Mouse (Mus musculus) frontal cortex, adult 2 months (tissue): Measurements from ENCODE around the gene Vegfb. TPM values are rescaled to one million over a fixed set of nuclear protein-coding genes. Genes with fewer than 3 reads are reported as not detected.
A peak's percentile ranks its signal among the peaks of the same experiment; 100 is the strongest.
"Not testable (repeated sequence)": the region's sequence is repeated elsewhere in the genome, so short reads cannot be mapped to it uniquely, and the experiment has no call there.

Experiments
- DNase-seq, 2 experiments: peaks; one replicate each; pipeline ENCODE4 v3.0.0; 2022; ENCODE audit warnings: low spot score in 1 of 2; ENCODE audit errors: extremely low spot score in 1 of 2
- polyA plus RNA-seq: library from polyadenylated mRNA; depleted of rRNA; stranded (reverse); fragments of >200 nt; gene quantifications from 2 replicates; pipeline ENCODE4 v1.2.3, GENCODE M21; 2012

Vegfb gene
- polyA plus RNA-seq, 1 experiment, result 102 TPM

GRCm38 (mm10) chr19:6992011-6992858 lies 4.8 kb upstream of the Vegfb start, which contains the start of gene Dnajc4:
Gene Dnajc4 (minus strand): TSS chr19:6992572.
- peak; percentile 95 to 96 for DNase-seq

DNA sequence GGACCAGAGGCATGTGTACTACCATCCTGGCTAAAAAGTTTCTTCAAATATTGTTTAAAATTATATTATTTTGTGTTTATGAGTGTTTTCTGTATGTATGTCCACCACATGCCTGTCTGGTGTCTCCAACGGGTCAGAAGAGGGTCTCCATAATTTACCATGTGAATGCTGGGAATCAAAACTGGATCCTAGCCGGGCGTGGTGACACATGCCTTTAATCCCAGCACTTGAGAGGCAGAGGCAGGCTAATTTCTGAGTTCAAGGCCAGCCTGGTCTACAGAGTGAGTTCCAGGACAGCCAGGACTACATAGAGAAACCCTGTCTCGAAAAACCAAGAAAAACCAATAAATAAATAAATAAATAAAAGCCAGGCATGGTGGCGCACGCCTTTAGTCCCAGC lies 3.7 kb upstream of the Vegfb start:
- not testable (repeated sequence) for DNase-seq

DNA sequence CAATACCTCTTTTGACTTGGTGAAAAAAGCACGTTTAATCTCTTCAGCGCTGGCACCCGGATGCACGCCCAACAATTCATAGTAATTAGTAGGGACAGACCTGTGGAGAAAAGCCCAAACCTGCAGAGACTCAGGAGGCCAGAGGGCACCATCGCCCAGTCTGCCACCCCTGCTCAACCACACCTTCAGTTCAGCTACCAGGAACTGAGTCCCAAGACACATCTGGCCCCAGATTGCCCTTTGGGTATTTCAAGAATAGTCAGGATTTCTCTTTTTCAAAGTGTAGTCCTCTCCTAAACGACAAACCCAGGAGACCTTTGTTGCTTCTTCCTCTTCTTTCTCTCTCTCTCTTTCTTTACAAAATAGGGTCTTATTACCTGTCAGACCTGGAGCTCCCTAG lies 3.3 kb upstream of the Vegfb start:
- no peak for DNase-seq

GRCm38 (mm10) chr19:6989251-6989650 lies 1.8 kb upstream of the Vegfb start:
- no peak for DNase-seq

DNA sequence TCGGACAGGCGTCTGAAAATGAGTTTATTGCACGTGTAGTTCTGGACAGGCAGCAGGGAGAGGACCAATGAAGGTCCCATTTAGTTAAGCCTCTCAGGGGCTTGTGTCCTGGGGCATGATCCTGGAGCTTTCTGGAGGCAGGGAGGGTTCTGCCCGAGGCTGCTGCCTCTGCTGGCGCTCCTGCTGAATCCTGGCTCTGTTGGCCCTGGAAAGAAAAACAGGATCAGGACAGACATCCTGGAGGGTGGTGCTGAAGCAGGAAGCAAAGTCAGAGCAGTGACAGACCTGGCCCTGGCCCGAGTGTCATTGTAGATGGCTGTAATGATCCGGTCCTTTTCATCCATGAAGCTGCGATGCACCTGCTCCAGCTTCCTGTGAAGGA lies 444 bp upstream of the Vegfb start:
- no peak for DNase-seq

GRCm38 (mm10) chr19:6985951-6986708 lies 1.3 kb downstream of the Vegfb start:
- no peak for DNase-seq

- DNase-seq, result no peak
Observed at GRCm38 (mm10) chr19:6985300-6985699, 2.2 kb downstream of the Vegfb start.

DNA sequence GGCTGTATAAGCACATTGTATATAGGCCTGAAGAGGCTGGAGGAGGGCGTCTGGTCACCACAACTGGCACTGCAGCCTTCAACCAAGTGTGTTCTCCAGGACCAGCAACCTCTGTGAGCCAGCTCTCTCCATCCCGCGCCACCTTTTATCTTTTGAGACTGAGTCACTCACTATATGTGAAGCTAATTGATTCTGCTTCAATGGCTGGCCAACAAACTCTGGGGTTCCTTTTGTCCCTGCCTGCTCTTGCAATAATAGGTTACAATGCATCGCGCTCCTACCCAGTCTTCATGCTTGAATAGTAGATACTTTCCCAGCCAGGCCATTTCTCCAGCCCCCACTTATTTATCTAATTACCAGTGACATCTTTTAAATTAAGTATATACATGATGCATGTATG lies 3.8 kb downstream of the Vegfb start:
- no peak for DNase-seq

- DNase-seq, result no peak
Observed at GRCm38 (mm10) chr19:6981465-6981864, 6.0 kb downstream of the Vegfb start.

DNA sequence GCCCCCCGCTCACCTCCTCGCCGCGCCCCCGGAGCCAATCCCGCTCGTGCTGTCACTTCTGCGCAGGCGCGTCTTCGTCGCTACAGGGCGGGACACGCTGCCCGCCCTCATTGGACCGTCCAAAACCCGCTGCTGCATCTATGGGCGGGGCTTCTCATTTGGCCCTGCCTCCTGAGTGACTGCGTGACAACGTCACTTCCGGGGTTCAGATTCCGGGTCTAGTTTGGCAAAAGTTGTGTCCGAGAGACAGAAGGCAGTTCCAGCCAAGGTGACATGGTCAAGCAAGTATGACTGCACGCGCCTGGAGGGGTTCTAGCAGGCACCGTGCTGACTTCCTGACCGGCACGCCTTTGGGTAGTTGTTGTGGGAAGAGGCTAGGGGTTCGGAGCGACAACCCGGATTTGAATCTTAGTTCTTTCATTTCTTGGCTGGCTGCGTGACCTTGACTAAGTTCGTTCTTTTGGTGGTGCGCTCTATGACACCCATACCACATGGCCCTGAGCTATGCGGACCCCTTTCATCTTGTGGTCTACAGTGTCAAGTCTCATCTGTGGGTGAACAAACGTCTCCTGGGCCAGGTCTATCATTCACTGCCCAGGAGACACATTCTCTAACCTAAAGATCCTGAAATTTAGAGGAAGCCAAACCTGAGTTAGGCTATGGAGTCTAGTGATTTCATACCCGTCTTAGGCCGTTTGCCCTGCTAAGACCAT lies 6.9 kb downstream of the Vegfb start, which contains the start of gene Fkbp2:
Fkbp2 (minus strand) TSS at position 121 of the 713 bp plus-strand sequence.
- peak; percentile 97 to 99 for DNase-seq

- peak; percentile 99 for DNase-seq
Observed at GRCm38 (mm10) chr19:6979486-6980380, 7.7 kb downstream of the Vegfb start.

DNA sequence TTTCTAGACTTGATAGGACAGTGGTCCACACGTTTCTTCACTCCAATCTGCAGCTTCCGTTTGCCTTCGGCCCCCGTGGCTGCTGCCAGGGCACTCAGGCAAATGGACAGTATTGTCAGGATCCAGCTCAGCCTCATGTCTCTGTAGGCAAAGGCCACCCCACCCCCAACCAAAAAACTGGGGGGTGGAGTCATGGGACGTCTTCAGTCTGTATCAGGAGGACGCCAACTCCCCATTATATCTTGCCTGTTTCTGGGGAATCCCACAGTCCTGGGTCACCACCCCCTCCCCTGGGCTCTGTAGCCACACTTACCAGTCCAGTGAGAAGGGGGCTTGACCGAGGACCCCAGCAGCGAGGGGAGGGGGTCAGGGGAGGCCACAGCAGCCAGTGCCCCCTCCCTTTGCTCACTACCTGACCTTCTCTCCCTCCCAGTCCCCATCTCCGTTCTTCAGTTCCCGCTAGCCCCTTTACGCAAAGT lies 8.4 kb downstream of the Vegfb start:
- peak; percentile 56 to 62 for DNase-seq

DNA sequence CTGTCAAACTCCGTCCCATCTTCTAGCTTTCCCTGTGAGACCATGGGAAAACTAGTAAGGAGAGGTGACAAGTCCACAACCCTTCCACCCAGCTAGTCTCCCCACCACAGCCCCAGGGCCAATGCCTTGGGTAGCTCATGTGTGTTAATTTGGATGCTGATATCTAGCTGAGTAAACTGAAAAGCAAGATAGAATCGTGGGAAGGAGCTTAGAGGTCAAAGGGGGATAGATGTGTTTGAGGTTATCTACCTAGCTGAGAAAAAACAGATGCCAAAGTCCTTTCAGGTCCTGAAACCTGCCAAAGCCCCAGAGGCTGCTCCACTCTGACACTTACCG lies 8.8 kb downstream of the Vegfb start:
- DNase-seq, result no peak

DNA sequence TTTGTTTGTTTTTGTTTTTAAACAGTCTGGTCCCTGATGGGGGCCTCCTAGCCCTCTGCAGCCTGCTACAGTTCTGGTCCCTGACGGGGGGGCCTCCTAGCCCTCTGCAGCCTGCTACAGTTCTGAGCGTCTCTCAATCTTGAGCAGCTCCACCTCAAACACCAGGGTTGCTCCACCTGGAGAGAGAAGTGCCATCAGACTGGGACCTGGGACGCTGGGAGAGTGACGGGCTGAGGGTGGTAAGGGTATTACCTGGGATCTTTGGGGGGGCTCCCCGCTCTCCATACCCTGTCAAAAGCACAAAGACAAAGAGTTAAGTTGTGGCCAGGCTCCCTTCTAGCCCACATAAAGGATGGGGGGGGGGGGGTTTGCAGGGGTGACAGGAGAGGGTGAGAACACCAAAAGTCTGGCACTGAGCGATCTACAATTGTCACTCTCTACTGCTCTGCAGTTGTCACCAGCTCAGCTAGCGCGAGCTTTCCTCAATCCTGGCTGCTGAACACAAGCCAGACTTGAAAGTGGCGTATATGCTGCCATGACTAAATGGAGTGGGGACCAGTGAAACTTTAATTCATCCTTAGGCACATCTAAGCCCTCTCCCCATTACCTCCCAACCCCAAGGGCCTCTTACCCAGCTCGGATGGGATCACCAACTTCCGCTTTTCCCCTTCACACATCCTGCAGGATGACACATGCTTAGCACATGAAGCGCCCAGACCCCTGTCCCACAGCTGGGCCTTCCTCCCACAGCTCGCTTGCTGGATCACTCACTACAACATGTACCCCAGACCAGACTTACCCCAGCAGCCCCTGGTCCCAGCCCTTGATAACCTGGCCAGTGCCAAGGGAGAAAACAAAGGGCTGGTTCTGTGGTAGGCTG lies 9.5 kb downstream of the Vegfb start:
- no peak for DNase-seq

GRCm38 (mm10) chr19:6975537-6976521 lies 11.6 kb downstream of the Vegfb start, which contains the start of gene Plcb3:
Gene Plcb3 (minus strand): TSS chr19:6976470.
- peak in 1 of 2 experiments; percentile 69 for DNase-seq

- peak in 1 of 2 experiments; percentile 75 for DNase-seq
Observed at GRCm38 (mm10) chr19:6974211-6975205, 12.9 kb downstream of the Vegfb start, which contains the start of gene Ppp1r14b. Gene Ppp1r14b (plus strand): TSS chr19:6974968.
